Comparison of ENCODE assay signal across 20 mouse cellular contexts in the genomic region with DNA sequence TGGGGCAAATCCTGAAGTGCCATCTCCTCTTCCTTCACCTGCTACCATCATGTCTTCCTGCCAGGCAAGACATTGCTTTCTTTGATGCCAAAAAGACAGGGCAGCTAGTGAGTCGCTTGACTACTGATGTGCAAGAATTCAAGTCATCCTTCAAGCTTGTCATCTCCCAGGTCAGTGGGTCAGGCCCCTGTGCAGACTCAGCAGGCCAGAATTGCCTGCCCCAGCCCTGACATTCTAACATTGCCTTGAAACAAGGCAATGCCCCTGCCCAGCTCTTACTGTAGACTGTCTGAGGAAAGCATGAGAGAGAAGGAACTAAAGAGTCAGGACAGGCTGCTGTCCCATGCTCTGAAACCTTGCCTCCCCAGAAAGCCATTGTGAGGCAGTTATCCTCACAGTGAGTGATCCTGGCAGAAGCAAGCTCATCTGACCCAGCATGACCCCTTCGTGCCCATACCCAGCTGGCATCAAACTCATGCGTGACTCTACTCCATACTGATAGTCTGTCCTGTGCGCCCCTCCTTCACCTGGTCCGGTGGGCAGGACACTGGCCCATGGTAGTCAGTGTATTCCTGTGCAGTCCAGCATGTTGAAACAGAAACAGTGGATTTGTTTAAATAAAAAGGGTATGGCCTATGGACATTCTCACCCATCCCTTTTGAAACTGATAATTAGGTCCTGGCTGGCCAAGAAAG. TPM values are rescaled to one million over a fixed set of nuclear protein-coding genes. Genes with fewer than 3 reads are reported as not detected.
"Had no signal": no experiment of that assay in that cellular context is flagged by ENCODE, and none has a peak within 500 bp of the region (broad histone marks: within the 10 kb centered on the region; RNA-seq: fewer than 3 reads in every experiment).

No protein-coding gene starts in this region.

- H3K4me3 ChIP-seq: lung, embryonic 15.5 days; neural tube, embryonic 12.5 days; stomach, embryonic 15.5 days had no signal

- H3K27me3 ChIP-seq: lung, embryonic 15.5 days; neural tube, embryonic 12.5 days; stomach, embryonic 15.5 days had no signal

- DNase-seq: liver, postnatal 0 days; lung, adult 2 months; lung, postnatal 14 days; lung, postnatal 36 days; midbrain, embryonic 14.5 days; right cerebral cortex, postnatal 14 days; thymus, adult 2 months; thymus, postnatal 25 days; thymus, postnatal 4 days had no signal

- H3K9ac ChIP-seq: liver, postnatal 0 days; lung, embryonic 15.5 days; neural tube, embryonic 12.5 days; stomach, embryonic 15.5 days had no signal

- H3K27ac ChIP-seq: lung, embryonic 15.5 days; macrophage; neural tube, embryonic 12.5 days; stomach, embryonic 15.5 days; stomach, postnatal 0 days had no signal

- ATAC-seq: liver, postnatal 0 days; lung, postnatal 0 days; midbrain, embryonic 16.5 days had no signal

- H3K4me1 ChIP-seq: lung, embryonic 15.5 days; neural tube, embryonic 12.5 days; stomach, embryonic 15.5 days had no signal

- H3K4me2 ChIP-seq: lung, embryonic 15.5 days; midbrain, embryonic 11.5 days; neural tube, embryonic 12.5 days; stomach, embryonic 15.5 days had no signal

- H3K9me3 ChIP-seq: lung, embryonic 15.5 days; megakaryocyte, embryonic 14.5 days; neural tube, embryonic 12.5 days; stomach, embryonic 15.5 days had no signal

RNA-seq across cellular contexts. Expression of a gene that starts 9.1 kb away (rescaled TPM):
- total RNA-seq: monocyte, adult 5-6 weeks; neutrophil, adult 5-6 weeks had no signal

RNA-seq across cellular contexts. Expression of a gene that starts 12.1 kb away (rescaled TPM):
- total RNA-seq: monocyte, adult 5-6 weeks had no signal
- polyA plus RNA-seq: liver, postnatal 0 days; macrophage; midbrain, embryonic 14.5 days; midbrain, embryonic 16.5 days; stomach, postnatal 0 days had no signal
